Mouse (Mus musculus): Measurements from ENCODE around the gene Lum.

GRCm38 (mm10) chr10:97587159-97587558 lies 22.2 kb downstream of the Lum start:
- TF ChIP-seq CTCF (IDR thresholded peaks at IDR 0.05; ENCODE audit: borderline replicate concordance, insufficient read depth, low read length) = no peak
- no peak for TF ChIP-seq POLR2A (IDR thresholded peaks at IDR 0.05; ENCODE audit: low read depth, low read length)
